Mouse (Mus musculus) telencephalon, adult 2 months (tissue): ENCODE measurements at regions not wholly inside any gene's neighbourhood (a gene's known extent, or its start where the extent isn't known, plus 50 kb on each side); places are given as distances from the start of the nearest gene placed in this dataset.
A peak's percentile ranks its signal among the peaks of the same experiment; 100 is the strongest.

Source experiments
- DNase-seq: peaks from one replicate; pipeline ENCODE4 v3.0.0-alpha.2; 2011; ENCODE audit warnings: low read depth, low spot score

- no peak for DNase-seq
Measured at GRCm38 (mm10) chr2:63920997-63921396, 176.8 kb downstream of the Fign start.

GRCm38 (mm10) chr2:63920019-63920418, 177.8 kb downstream of the Fign start:
- no peak for DNase-seq

GRCm38 (mm10) chr2:63900644-63901043, 197.2 kb downstream of the Fign start:
- DNase-seq: no peak

GRCm38 (mm10) chr2:63878477-63878876, 219.4 kb downstream of the Fign start:
- no peak for DNase-seq

- DNase-seq: no peak
Measured at GRCm38 (mm10) chr2:63877387-63877786, 220.5 kb downstream of the Fign start.

GRCm38 (mm10) chr2:63876375-63876774, 221.5 kb downstream of the Fign start:
- DNase-seq: no peak

GRCm38 (mm10) chr2:63875101-63875500, 222.7 kb downstream of the Fign start:
- DNase-seq: no peak

- no peak for DNase-seq
Measured at GRCm38 (mm10) chr2:63866524-63866923, 231.3 kb downstream of the Fign start.

- no peak for DNase-seq
Measured at GRCm38 (mm10) chr2:63861821-63862220, 236.0 kb downstream of the Fign start.

- DNase-seq: no peak
Measured at GRCm38 (mm10) chr2:63856462-63857054, 241.3 kb downstream of the Fign start.

- no peak for DNase-seq
Measured at GRCm38 (mm10) chr2:63855476-63855875, 242.4 kb downstream of the Fign start.

GRCm38 (mm10) chr2:63854198-63854875, 243.5 kb downstream of the Fign start:
- no peak for DNase-seq

- no peak for DNase-seq
Measured at GRCm38 (mm10) chr2:63853226-63853625, 244.6 kb downstream of the Fign start.

GRCm38 (mm10) chr2:63852287-63852686, 245.6 kb downstream of the Fign start:
- DNase-seq: peak; percentile 3

GRCm38 (mm10) chr2:63850033-63850432, 247.8 kb downstream of the Fign start:
- no peak for DNase-seq

- DNase-seq: no peak
Measured at GRCm38 (mm10) chr2:63849486-63849885, 248.4 kb downstream of the Fign start.

- DNase-seq: no peak
Measured at GRCm38 (mm10) chr2:63832041-63832714, 265.7 kb downstream of the Fign start.

GRCm38 (mm10) chr2:63830431-63830830, 267.4 kb downstream of the Fign start:
- DNase-seq: no peak

- no peak for DNase-seq
Measured at GRCm38 (mm10) chr2:63828633-63829032, 269.2 kb downstream of the Fign start.

- DNase-seq: no peak
Measured at GRCm38 (mm10) chr2:63819440-63819839, 278.4 kb downstream of the Fign start.
